Mouse (Mus musculus) monocyte, adult 5-6 weeks (primary cell): Measurements from ENCODE around the gene D830030K20Rik. TPM values are rescaled to one million over a fixed set of nuclear protein-coding genes. Genes with fewer than 3 reads are reported as not detected.
"Not testable (repeated sequence)": the region's sequence is repeated elsewhere in the genome, so short reads cannot be mapped to it uniquely, and the experiment has no call there.

Experiments used
- ATAC-seq: fragments of 153-309, 156-312 bp; replicated peaks from 2 replicates; pipeline ENCODE4 v1.8.0; 2017; ENCODE audit warnings: mild to moderate bottlenecking; ENCODE audit not compliant: low TSS enrichment, insufficient number of reproducible peaks, severe bottlenecking, poor library complexity, low FRiP score
- total RNA-seq: library from RNA; stranded (forward); fragments of 200-1000, 200-491, 200-594 nt; gene quantifications from 3 replicates; pipeline ENCODE4 v1.2.3, GENCODE M21; 2017

D830030K20Rik gene
- not detected in 3 replicates for total RNA-seq

- not testable (repeated sequence) for ATAC-seq
These were observed at the start of gene D830030K20Rik for GRCm38 (mm10) chr14:3208272-3209152. TSS of gene D830030K20Rik (plus strand) at chr14:3208488.

- ATAC-seq: not testable (repeated sequence)
These were observed 20.3 kb upstream of the D830030K20Rik start, which contains the start of gene Gm5795 for GRCm38 (mm10) chr14:3187955-3188354. TSS of gene Gm5795 (plus strand) at chr14:3188255.

- ATAC-seq: not testable (repeated sequence)
These were observed 1.1 kb downstream of the D830030K20Rik start for GRCm38 (mm10) chr14:3209367-3209766.

- not testable (repeated sequence) for ATAC-seq
These were observed 54.2 kb downstream of the D830030K20Rik start for GRCm38 (mm10) chr14:3262531-3262930.

Other genes with a start within 250 kb of the D830030K20Rik start
- not detected in 3 replicates for gene Gm2888, start 178.5 kb upstream of the D830030K20Rik start, total RNA-seq
- gene Gm2897, start 159.2 kb upstream of the D830030K20Rik start, total RNA-seq: not detected in 3 replicates
- gene Gm10340, start 74.5 kb upstream of the D830030K20Rik start, total RNA-seq: not detected in 3 replicates
- not detected in 3 replicates for gene Gm5795, start 20.2 kb upstream of the D830030K20Rik start, total RNA-seq
- gene Gm2956, start 124.1 kb downstream of the D830030K20Rik start, total RNA-seq: not detected in 3 replicates
- not detected in 3 replicates for gene Gm10413, start 186.6 kb downstream of the D830030K20Rik start, total RNA-seq
- gene Gm10409, start 204.1 kb downstream of the D830030K20Rik start, total RNA-seq: not detected in 3 replicates
- gene Gm3005, start 219.6 kb downstream of the D830030K20Rik start, total RNA-seq: not detected in 3 replicates
- gene Gm10408, start 240.9 kb downstream of the D830030K20Rik start, total RNA-seq: not detected in 3 replicates